In the genomic region with DNA sequence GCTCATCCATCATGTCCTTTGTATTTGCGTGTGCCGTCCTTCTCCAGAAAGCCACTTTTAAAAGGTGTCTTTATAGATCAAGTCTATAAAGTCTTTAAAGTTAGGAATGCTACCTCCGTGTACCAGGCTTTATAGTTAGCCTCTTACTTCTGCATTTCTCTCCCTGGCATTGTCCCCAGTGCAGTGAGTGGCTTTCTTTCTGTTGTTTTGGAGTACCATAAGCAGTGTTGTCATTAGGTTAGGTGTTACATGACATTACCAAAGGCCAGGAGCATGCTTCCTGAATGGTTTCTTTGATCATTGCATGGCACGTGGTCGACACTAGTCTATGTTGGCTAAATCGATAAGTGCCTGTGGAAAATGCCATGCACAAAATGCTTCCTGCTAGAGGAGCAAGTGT, we compare ENCODE assay signal across 14 mouse cellular contexts. TPM values are rescaled to one million over a fixed set of nuclear protein-coding genes. Genes with fewer than 3 reads are reported as not detected.
"Had no signal": no experiment of that assay in that cellular context is flagged by ENCODE, and none has a peak within 500 bp of the region (broad histone marks: within the 10 kb centered on the region; RNA-seq: fewer than 3 reads in every experiment).

No protein-coding gene starts in this region.

- H3K27ac ChIP-seq: kidney, postnatal 0 days; limb, embryonic 13.5 days; liver, embryonic 15.5 days; midbrain, embryonic 12.5 days had no signal

- H3K36me3 ChIP-seq: liver, embryonic 15.5 days; midbrain, embryonic 12.5 days had no signal

- H3K4me3 ChIP-seq: limb, embryonic 13.5 days; liver, embryonic 15.5 days; midbrain, embryonic 12.5 days had no signal

- H3K4me1 ChIP-seq: liver, embryonic 15.5 days; midbrain, embryonic 12.5 days had no signal

- H3K9me3 ChIP-seq: limb, embryonic 13.5 days; liver, embryonic 15.5 days; midbrain, embryonic 12.5 days had no signal

- H3K4me2 ChIP-seq: limb, embryonic 13.5 days; liver, embryonic 11.5 days; liver, embryonic 15.5 days; lung, embryonic 14.5 days; midbrain, embryonic 12.5 days had no signal

- H3K27me3 ChIP-seq: limb, embryonic 13.5 days; liver, embryonic 15.5 days; midbrain, embryonic 12.5 days had no signal

- H3K9ac ChIP-seq: limb, embryonic 13.5 days; liver, embryonic 15.5 days; lung, embryonic 14.5 days; midbrain, embryonic 12.5 days had no signal

- ATAC-seq: midbrain, embryonic 16.5 days had no signal

- DNase-seq: kidney, adult 9 months; kidney, postnatal 36 days; lung, embryonic 14.5 days; lung, postnatal 10 days; lung, postnatal 4 days; right cerebral cortex, postnatal 14 days; thymus, postnatal 36 days had no signal

RNA-seq across cellular contexts. Expression of gene Adgrl3, which starts 48.2 kb away (rescaled TPM):
- total RNA-seq: megakaryocyte-erythroid progenitor cell, adult 5-6 weeks had no signal
